Mouse (Mus musculus): ENCODE results near the gene Pou2af1.

DNA sequence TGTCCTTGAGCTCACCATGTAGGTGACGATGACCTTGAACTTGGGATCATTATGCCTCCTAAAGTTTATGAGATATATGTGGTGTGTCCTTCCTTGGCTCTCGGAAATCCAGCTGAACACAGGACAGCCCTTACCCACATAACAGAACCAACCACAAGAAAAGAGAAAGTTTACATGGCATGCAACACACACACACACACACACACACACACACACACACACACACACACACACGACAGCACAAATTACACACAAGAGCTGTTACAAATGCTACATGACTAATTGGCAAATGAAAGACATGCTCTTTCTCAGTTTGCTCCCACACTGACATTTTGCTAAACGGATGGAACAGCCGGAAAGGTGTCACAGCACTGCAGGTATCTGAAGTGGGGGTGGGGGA lies 27.6 kb upstream of the Pou2af1 start:
- TF ChIP-seq CTCF (IDR thresholded peaks at IDR 0.05; ENCODE audit: control insufficient read depth, insufficient read depth, insufficient replicate concordance, low read depth, low read length), result no peak
- TF ChIP-seq POLR2A (IDR thresholded peaks at IDR 0.05; ENCODE audit: control insufficient read depth, low read depth, low read length), result no peak

All from testis, adult 2 months (tissue).